Mouse (Mus musculus) hindlimb bud, embryonic 11.5 days (tissue): ENCODE results near the gene Rsg1.

Experiments used
- DNase-seq: peaks from one replicate; pipeline ENCODE4 v3.0.0-alpha.2; 2012; ENCODE audit warnings: low read depth, low spot score; ENCODE audit errors: extremely low spot score

Gene Rsg1

DNA sequence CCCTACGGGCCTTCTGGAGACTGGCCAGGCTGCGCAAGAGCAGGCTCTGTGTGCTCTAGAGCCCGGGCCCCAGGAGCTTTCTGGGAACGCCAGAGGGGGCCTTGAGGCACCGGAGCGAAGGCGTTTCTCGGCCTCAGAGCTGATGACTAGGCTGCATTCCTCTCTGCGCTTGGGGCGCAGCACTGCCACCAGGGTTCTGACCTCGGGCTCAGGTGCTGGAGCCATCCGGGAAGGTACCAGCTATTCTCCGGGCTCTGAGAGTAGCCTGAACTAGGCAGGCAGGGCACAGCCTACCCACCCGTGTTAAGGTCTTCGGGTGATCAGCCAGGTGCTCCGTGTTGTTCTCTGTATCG is 33.2 kb downstream of the Rsg1 start:
- DNase-seq, result no peak

DNA sequence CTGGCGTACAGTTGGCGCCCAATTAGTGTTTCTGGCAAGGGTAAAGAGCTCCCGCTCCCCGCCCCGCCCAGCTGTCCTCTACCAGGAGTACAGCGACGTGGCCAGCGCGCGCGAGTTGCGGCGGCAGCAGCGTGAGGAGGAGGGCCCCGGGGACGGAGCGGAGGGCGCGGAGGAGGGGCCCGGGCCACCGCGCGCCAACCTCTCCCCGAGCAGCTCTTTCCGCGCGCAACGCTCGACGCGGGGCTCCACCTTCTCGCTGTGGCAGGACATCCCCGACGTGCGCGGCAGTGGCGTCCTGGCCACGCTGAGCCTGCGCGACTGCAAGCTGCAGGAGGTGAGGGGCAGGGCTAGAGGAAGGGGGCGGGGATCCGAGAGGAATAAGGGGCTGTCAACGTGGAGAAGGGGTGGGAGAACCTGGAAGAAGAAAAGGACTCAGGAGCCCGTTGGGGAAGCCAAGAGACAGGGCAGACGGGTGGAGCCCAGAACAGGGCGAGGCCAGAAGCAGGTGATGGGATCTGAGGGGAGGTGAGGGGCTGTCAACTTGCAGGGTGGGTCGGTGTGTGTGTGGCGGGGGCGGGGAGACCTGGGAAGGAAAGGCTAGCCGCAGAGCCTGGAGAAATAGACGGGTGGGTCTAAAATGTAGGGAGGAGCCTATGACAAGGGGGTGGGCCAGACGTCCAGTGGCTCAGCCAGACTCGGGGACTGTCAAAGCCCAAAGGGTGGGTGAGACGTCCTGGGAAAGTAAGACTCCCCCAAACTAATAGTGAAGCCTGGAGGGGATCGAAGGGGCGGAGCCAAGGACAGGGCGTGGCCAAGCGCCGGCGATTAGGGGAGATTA is 34.2 kb downstream of the Rsg1 start:
- no peak for DNase-seq

DNA sequence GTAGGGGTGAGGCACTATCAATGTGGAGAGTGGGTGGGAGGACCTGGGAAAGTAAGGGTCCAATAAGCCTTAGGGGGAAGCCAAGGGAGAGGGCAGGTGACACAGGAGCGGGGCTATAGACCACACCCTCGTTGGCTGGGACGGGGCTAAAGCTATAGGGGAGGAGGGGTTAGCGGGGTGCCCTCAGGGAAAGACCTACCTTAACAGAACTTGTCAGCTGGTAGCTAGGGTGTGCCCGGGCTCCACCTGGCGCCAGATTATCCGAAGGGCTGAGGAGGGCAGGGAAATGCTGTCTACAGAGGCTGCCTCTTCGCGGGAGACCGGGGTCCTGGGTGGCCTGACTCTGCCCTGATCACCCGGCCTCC is 34.8 kb downstream of the Rsg1 start:
- DNase-seq, result no peak

DNA sequence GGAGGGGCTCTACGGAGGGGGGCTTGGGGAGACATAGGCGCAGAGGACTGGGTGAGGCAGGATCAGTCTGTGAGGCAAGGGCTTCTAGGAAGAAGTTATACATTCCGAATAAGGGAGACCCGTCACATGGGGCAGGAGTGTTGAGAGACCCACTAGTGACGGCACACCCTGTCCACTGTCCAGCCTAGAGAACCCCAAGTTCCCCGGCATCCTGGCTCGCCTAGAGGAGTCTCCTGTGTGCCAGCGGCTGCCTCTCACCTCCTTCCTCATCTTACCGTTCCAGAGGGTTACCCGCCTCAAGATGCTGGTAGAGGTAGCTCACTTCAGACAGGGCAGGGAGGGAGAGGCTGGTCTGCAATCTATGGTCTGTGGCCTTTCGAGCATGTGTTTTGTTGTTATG is 35.6 kb downstream of the Rsg1 start:
- DNase-seq, result no peak

DNA sequence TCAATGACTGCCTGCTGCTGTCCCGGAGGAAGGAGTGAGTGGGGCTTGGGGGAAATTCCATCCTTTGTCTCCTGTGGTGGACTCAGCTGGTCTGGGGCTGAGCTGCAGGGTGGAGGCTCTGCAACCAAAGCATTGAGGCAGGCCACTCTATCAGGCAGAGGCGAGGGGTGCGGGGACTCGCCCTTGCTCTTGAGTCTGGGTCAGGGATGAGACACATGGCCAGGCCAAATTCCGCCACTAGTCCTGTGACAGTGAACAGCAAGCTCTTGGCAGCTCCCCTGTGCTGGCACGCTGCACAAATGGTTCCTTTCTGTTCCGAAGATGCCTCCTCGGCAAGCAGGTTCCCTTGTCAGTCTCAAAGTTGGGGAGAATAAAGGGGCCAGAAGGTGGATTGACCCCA is 37.3 kb downstream of the Rsg1 start:
- DNase-seq, result no peak

DNA sequence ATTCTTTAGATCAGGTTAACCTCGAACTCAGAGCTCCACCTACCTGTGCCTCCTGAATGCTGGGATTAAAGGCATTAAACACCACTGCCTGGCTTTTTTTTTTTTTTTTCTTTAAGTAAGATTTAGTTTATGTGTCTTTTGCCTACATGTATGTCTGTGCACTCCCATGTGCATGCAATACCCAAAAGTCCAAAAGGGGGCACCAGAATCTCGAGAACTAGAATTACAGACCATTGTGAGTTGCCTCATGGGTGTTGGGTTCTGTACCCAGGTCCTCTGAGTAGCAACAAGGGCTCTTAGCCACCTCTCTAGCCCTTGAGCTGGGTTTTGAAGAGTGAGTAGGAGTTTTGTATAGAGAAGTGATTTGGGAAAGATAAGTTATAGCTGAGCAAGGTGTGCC is 38.9 kb downstream of the Rsg1 start:
- no peak for DNase-seq

DNA sequence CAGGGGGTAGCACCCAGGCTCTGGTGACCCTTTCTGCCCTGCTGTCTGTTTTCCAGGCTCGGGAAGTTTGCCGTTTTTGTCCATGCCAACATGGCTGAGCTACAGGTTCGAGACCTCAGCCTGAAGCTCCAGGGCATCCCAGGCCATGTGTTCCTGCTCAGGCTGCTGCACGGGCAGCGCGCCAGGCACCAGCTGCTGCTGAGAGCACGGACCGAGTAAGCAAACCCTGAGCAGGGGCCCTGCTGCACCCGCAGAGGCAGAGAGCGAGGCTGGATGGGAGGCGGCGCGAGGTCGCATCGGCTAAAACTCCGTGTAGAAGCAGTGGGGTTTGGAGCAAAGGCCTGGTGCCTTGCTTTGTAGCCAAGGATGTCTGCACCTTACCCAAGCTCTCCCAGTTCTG is 40.5 kb downstream of the Rsg1 start:
- DNase-seq, result no peak

DNA sequence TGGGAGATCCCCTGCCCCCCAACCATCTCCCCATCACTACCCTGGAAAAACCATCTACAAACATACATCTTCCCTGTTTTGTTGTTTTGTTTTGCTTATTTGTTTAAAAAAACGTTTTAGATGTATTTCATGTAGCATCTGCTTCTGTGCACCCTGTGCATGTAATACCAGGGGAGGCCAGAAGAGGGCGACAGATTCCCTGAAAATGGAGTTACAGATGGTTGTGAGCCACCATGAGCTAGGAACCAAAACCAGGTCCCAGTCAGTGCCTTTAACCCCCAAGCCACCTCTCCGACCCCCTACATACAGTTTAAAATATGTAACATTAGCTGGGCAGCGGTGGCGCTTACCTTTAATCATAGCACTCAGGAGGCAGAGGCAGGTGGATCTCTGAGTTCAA is 43.7 kb downstream of the Rsg1 start:
- no peak for DNase-seq

DNA sequence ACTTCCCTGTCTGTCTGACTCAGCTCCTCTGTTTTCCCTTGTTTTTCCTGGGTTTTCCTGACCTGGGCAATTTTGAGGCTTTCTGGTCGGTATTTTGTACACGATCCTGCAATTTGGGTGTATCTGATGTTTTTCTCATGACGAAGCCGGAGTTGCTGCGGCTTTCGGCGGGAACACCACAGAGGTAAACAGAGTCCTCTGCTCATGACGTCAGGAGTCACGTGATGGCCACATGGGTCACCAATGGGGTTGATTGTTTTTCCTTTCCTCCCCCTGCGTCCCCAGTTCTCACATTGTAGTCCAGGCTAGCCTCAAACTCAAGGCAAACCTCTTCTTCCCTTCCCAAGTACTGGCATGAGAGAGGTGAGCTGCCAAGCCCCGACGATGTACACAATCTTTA is 45.7 kb downstream of the Rsg1 start:
- no peak for DNase-seq

DNA sequence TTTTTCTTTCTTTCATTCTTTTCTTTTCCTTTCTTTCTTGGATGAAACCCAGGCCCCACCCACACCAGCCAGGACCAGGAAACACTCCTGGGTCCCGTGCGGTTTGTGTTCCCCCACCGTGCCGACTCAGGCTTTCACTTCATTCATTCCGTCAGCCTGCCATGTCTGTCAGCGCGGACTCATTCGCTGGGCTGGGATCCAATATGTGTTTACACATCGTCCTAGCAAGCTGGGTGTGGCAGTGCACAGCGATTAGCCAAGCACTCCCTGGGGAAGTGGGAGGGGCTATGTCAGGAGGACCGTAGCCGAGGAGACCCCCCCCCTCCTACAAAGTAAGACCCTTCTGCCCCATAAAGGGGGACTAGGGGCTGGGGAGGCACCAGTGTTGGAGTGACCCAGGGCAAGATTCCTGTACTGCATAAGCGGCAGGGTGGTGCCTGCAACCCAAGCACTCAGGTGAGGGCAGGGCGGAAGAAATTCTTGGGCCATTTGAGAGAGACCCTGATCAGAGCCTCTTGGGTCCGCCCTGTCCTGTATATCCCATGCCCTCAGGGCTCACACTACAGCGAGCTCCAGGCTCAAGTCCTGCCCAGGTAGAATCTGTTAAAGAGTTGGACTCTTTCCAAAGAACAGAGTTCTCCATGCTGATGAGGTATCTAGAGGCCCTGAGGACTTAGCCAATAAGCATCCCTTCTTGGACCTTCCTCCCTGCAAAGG is 46.4 kb downstream of the Rsg1 start:
- no peak for DNase-seq

DNA sequence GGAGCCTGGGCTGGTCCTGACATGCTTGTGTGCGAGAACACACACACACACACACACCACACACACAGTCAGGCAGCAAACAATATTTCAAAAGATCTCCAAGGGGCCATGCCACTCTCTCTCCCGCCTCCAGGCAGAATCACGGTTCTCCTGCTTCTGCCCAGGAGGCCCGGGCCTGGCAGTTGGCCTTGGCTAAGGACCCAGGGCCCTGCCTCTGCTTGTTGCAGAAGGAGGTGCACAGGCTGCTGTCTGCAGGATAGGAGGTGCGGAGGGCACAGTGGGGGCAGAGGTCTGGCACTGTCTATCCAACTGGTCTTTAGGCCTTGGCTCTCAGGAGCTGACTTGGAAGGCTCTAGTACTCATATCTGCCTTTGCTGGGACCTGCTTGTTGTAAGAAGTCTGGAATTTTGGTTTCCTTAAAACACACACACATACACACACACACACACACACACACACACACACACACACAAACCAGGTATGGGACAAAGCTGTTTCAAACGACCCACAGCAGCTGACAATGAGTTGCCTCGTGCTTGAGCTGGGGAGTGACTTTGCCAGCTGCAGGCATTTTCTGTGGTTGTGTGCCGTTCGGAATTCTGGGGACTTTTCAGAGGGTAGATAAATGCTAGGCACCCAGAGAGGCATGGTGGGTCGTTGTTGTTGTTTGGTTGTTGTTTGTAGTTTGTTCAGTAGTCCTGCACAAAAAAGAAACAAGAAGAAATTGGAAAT is 49.3 kb downstream of the Rsg1 start:
- no peak for DNase-seq

DNA sequence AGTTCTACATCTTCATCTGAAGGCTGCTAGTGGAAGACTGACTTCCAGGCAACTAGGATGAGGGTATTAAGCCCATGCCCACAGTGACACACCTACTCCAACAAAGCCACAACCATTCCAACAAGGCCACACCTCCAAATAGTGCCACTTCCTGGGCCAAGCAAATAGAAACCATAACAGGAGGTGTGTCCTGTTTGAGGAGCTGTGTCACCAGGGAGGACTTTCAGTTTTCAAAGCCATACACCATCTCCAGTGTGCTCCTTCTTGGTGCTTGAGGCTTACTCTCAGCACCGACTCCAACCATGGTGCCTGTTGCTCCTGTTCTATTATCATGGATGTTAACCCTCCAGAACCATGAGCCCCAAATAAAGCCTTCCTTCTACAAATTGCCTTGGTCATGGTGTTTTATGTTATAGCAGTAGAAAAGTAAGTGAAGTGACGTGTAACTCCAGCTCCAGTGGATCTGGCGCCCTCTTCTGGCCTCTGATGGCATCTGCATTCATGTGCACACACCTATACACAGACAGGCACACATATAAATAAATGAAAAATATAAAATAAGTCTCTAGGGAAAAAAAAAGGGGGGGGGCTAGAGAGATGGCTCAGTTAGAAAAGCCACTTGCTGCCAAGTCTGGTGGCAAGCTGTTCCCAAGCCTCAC is 52.4 kb downstream of the Rsg1 start:
- no peak for DNase-seq

DNA sequence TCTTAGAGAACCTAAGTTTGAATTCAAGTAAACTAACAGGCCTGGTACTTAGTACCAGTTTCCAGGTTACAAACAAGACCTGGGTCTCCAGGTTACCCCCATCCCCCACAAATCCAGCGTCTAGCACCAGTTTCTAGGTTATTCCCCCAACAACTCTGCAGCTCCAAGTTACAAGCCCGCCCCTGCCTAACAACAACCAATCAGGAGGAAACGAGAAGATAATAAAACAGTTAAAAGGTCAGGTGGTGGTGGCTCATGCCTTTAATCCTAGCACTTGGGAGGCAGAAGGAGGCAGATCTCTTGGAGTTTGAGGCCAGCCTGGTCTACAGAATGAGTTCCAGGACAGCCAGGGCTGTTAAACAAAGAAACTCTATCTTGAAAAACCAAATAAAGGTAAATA is 53.5 kb downstream of the Rsg1 start:
- no peak for DNase-seq

DNA sequence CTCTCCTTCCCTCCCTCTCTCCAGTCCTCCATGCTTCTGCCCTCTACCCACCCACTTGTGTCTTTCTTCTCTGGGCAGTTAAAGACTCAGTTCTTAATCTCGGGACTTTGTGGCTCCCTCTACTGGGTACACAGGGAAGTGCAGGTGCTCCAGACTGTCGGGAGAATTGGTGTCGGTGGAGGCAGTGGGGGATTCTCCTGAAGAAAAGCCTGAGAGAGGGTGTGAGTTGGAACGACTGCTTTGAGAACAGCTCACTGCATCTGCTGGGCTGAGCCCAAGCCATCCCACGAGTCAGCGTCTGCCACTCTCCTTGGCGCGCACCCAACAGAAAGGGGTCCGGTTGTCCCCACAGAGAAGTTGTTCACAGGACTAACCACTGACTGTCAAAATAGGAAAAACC is 54.1 kb downstream of the Rsg1 start:
- DNase-seq, result no peak

DNA sequence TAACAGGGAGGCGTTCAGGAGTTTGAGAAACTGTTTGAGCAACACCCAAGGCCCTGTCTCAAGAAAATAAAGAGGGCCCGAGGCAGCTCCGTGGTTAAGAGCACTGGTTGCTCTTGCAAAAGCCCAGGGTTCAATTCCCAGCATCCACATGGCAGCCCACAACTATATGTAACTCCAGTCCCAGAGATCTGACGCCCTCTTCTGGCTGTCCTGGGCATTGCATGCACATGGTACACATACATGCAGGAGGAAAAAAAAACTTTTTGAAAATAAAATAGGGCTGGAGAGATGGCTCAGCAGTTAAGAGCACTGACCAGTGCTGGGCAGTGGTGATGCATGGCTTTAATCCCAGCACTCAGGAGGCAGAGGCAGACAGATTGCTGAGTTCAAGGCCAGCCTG is 54.6 kb downstream of the Rsg1 start:
- DNase-seq, result no peak

DNA sequence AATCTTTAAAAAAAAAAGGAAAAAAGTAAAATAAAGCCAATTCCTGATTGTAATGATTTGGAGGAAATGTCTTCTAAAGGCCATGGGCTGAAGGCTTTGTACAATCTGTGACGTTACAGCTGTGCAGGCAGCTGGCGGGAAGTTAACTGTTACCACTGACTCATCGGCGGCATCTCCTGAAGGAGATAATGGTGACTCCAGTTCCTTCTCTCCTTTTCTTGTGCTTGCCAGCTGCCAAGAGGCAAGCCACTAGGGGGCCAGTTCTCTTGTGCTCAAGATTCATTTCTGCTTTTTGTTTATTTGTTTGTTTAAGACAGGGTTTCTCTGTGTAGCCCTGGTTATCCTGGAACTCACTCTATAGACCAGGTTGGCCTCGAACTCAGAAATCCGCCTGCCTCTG is 55.3 kb downstream of the Rsg1 start:
- no peak for DNase-seq

DNA sequence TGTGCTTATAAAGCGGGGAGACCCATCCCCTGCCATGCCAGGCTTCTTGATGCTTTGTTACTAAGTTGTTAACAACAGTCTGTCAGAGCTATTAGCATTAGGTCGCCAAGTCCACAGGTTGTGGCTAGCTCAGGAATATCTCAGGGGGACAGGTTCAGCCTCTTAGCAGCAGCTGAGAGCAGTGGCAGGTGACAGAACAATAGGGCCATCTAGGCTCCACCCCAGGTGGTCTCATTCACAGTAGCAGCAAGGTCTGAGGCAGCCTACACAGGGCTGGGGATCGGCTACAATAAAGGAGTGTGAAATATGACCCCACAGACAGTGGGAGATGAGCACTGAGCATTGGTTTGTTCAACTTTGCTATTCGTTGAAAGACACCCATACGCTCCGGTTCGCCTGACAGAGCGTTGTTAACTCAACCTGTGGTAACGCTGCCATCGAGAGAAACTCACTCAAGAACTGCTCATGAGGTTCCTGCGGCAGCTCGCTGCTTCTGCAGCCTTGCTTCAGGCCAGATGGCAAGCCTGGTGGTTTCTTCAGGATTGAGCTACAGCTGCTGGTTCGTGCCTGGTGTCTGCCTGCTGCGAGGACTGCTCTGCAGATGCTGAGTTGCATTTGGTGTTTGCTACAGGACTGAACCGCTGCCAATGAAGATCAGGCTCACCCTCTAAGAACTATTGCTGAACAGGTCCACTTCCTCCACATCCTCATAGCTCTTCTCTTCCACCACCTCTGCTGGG is 56.6 kb downstream of the Rsg1 start:
- DNase-seq, result no peak

DNA sequence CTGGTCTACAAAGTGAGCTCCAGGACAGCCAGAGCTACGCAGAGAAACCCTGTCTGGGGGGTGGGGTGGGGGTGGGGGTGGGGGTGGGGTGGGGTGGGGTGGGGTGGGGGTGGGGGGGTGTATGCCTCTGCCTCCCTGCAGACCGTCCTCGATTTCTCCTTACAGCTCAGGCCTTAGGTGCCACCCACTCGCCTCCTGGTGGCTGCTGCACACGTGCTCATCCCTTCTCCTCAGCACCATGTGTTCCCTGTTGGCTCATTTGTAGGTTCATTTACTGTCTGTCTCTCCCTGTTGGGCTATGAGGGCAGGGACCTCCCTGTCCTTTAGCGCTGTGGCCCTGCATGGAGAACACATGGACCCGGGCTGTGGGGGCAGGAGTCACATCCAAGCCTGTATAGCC is 57.5 kb downstream of the Rsg1 start:
- no peak for DNase-seq

DNA sequence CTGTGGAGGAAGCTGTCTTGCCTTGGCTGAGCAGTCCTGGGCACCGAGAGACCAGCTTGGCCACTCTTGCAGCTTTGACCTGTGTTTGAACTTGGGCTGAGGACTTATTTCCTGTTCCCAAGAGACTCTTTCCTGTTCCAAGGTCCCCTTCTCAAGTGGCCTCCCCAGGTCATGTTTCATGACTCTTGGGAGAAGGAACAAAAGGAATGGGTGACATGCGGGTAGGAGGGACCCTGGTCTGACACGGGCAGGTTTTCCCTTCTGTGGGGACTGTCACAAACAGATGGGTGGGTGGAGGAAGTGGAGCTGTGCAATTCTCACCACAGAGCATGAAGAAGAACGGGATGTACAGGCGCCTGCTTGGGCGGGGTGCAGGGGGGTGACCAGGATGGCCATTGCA is 58.0 kb downstream of the Rsg1 start:
- no peak for DNase-seq

DNA sequence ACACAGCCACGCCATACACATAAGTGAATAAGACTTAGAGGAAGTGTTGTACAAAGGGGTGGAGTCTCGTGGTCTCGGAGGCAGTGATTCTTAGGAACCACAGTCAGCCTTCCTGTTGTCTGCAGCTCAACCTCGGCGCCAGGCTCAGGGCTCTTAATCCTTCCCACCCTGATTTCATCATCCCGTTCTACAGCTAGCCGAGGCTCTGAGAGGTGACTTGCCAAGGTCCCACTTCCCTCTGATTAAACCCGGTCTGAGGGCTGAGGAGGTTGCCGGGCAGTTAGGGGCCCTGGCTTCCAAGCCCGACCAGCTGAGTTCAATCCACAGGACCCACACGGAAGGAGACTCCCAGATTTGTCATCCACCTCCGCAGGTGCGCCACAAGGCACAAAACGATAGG is 59.1 kb downstream of the Rsg1 start:
- no peak for DNase-seq

DNA sequence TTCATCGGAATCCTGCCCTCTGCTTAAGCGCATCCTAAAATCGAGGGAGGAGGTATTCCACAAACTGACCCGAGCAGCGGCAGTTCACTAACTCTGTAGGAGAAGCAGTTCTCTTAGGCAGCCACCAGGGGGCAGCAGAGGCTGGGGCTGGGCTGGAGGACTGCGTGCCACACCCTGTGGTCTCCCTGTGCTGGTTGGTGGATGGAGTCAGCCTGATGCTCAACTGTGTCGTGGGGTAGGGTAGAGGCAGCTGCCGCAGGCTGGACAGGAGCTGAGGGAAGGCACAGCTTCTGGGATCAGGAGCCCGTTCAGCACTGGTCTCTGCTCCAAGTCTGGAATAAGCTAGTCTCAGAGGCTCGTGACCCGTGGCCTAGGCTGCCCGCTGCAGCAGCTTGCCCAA is 59.5 kb downstream of the Rsg1 start:
- no peak for DNase-seq
